Mouse (Mus musculus) embryo, embryonic 10 days (tissue): ENCODE measurements around the gene Rflna.

ENCODE experiments used
- DNase-seq: peaks from one replicate; pipeline ENCODE4 v3.0.0-alpha.2; 2015; ENCODE audit warnings: low spot score

Gene Rflna

GRCm38 (mm10) chr5:125052603-125053488 is 49.8 kb downstream of the Rflna start:
- DNase-seq = no peak

GRCm38 (mm10) chr5:125053661-125054060 is 50.6 kb downstream of the Rflna start:
- no peak for DNase-seq

GRCm38 (mm10) chr5:125055901-125056300 is 52.9 kb downstream of the Rflna start:
- DNase-seq = no peak

DNA sequence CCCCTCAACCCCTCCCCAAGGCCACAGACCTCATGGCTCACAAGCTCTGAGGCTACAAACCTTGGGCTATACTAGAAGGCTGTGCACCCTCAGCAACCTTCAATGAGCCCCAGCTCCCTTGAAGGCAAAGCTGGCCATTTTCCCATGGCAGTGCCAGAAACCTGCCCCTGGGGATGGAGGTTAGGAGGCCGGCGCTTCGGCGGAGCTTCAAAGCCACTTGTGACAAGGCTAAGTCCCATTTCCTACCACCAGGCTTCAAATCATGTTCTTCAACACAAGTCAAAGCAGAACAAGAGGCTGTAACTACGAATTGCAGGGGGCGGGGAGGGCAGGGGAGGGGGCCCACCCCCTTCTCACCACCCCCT is 53.3 kb downstream of the Rflna start:
- peak; percentile 60 for DNase-seq

- peak; percentile 85 for DNase-seq
Observed at GRCm38 (mm10) chr5:125056696-125057554, 53.9 kb downstream of the Rflna start.

DNA sequence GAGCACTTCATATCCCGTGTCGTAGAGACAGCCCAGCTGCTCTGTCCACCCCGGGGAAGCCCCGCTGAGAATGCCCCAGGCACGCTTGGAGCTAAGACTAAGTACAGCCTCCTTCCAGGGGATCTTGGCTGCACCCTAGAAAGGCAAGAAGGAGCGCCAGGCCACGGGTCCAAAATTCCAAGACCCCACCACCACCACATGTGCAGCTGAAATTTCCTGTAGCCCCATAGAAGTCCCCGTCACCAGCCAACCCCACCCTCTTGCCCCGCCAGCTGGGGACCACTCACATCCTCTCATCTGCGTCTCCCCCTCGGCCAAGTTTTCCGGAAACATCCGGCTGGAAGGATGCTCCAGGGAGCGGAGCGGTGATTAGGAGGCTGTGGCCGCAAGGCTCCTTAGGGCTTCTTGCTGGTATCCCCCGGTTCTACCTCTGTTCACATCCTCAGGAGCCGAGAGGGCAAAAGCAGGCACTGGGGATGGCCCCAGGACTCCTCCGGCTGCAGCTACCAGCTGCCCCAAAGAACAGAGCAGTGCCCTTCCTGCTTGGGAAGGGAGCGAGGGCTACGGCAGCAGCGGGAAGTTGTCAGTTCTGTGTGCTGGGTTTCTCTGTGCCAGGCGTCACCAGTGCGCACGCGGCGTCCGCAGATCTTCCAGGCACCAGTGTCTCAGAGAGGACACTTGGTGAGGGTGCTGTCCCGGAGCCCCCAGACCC is 54.7 kb downstream of the Rflna start:
- peak; percentile 45 for DNase-seq

DNA sequence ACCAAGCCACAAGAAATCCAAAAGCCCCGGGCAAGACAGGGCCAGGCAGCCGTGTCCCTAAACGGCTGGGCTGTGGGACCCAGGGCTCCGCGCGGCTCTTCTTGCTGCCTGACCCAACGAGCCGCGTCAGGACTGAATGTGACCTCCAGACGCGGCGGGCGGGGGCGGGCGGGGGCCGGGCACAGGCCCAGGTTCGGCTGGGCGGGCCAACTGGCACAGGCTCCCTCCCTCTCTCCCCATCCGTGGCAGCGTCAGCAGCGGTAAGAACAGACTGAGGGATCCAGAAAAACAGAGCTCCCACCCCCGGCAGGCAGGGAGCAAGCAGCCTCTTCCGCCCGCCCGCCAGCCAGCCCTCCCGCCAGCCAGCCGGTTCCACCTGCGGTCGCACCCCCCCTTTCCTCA is 55.2 kb downstream of the Rflna start:
- peak; percentile 35 for DNase-seq
